Mouse (Mus musculus) CH12F3 (cell line): ENCODE results near the gene Rasl10a.

Source experiments
- in situ Hi-C: fragments of 300-500 bp; cut with MboI; formaldehyde crosslinking; loops from 2 replicates; pipeline ENCODE4 v1.14.3; 2020; ENCODE audit warnings: low sequenced_read_pairs

The Rasl10a gene

DNA sequence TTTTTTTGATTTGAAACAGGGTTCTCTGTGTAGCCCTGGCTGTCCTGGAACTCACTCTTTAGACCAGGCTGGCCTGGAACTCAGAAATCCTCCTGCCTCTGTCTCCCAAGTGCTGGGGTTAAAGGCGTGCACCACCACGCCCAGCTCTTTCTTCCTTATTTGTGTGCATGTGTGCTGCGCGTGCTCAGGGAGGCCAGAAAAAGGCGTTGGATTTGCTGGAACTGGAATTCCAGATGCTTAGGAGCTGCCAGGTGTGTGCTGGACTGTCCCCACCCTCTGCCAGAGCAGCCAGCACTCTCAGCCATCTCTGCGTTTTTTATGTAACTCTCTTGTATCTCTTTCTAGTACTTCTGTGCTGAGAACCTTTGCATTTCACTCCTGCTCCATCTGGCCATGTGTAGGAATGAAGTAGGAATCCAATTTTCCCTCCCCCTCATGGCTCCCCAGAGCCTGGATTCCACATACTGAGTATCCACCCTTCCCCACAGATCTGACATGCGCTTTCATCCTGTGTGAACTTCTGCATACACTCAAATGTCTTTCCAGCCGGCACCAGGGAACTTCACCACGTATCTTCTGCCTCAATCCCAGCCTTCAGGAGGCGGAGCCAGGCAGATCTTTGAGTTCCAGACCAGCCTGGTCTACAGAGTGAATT lies 5.6 kb upstream of the Rasl10a start:
- in situ Hi-C loops: no loop called here

DNA sequence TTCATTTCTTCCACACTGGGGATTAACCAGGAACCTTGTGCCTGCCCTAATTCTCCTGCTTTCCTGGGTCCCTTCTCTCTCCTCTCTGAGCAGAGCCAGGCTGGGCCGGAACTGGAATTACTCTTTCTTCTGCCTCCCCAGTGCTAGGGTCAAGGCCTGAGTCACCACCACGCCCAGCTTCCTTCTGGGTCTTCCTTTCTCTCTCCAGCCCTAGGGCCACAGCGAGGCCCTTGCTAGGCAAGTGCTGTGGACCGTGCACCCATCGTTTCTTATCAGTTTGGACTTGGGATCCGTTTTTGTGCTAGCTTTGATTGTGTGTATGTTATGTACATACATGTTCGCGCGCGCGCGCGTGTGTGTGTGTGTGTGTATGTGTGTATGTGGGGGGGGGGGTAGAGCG lies 3.8 kb upstream of the Rasl10a start:
- in situ Hi-C loops: no loop called here

DNA sequence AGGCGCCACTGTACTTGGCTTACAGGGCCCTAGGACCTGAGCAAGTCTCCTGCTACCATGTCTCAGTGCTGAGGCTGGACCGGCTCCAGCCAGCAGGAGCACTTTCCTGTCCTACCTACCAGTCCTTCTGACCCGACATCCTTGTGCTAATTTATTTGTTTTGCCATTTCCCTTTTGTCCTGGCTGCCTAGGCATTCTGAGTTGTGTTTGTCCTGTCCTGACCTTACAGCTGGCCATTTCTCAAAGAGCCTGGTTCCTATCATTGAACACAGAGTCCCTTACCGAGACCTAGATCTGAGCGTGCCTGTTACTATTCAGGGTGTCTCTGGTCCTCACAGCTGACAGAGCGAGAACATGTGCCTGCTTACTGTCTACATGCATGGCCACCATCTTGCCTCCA lies 3.1 kb upstream of the Rasl10a start:
- in situ Hi-C loops: no loop called here

DNA sequence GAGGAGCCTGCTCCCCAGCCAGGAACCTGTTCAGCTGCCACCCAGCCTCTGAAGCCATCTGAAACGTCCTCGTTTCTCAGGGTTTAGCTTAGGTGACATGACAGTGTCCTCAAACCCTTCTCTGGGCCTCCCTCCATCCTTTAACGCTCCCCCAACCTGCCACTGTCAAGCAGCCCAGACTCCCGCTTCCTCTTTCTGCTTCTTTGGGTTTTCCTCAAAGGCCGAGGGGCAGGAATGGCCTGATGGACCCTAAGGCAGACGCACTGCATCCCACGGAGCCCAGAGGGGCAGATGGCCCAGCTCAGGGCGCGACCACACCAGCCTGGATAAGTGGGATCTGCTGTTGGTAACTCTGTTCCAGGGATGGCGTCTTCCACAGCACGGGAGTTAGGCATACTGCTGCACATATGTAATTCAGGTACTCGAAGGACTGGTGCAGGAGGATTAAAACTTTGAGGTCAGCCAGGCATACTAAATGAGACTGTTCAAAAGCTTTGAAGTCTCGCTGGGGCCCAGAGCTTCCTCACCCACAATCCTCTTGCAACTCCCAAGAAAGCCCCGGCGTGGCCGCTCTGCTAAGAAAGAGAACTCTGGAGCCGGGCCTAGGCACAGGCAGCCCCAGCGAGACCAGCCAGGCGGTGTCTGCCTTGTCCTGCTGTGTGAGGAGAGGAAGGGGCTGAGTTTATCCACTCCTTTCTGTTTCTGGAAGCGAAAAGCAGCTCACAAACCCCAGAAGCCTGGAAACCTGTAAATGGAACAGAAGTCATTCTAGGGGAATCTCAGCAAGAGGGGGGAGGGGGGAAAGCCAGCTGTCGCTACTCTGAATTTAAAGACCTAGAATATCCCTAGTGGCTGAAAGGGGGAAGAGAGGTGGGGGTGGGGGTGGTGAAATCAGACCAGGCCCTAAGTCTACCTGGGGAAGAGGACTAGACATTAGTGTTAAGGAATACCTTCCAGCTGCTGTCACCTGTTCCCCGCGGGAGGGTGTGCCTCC lies 1.7 kb upstream of the Rasl10a start:
- in situ Hi-C loops: no loop called here

DNA sequence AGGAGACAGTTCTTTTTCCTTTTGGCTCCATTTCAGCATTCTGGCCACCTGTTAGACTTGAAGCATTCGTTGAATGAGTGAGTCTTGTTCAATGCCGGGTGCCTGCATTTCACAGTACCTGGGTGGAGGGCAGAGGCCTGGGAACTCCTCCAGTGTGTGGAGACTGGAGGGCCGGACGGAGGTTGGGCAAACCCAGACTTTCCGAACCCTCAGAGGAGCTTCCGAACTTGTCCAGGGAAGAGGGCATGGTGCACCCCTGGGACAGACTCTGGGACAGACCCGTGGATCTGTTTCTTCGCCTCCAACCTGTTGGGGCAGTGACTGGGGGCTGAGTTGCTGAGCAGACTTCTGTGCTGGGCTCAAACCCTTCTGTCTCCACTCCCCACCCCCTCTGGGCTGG lies 864 bp upstream of the Rasl10a start:
- in situ Hi-C loops: no loop called here

DNA sequence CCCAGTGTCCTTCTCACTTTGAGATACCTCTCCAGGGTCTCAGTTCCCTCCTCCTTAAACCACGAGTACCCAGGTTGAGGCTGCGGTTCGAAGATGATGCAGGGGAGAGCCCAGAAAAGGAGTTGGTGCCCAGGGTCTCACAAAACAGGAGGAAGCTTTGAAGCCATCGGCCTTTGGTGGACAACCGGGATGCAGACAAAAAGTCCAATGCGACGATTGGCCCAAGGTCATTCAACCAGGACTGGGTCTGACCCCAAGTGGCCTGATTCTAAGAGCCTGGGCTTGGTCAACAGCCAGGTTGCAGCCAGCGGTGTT lies 430 bp upstream of the Rasl10a start:
- in situ Hi-C loops: no loop called here

DNA sequence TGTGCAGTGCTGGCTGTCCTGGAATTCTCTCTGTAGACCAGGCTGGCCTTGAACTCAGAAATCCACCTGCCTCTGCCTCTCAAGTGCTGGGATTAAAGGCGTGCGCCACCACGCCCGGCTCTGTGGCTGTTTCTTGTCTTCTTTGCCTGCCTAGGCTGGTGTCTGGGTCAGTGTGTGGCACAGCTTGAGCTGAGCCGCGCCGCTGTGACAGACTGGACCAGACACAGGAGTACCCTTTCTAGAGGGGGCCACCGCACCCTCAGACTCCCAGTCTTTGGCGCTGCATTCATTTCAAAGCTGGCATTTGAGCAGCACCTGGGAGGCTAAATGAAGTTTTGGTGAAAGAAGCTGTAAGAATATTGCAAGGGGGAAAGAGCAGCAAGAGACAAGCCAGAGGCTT lies 855 bp downstream of the Rasl10a start:
- in situ Hi-C loops: no loop called here

DNA sequence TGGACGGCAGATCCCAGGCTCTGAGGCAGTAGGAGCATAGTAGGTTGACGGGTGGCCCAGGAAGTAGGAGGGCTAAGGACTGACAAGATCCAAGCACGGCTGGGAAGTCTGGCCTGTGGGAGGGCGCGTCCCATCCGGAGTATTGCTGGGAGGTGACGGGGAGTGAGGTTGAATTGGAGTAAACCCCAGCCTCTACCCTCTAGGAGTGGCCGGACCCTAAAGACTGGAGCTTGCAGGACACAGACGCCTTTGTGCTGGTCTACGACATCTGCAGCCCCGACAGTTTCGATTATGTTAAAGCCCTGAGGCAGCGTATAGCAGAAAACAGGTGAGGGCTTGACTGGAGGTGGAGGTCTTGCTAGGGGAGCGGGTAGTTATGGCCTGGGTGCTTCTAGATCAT lies 1.3 kb downstream of the Rasl10a start:
- in situ Hi-C loops: no loop called here

DNA sequence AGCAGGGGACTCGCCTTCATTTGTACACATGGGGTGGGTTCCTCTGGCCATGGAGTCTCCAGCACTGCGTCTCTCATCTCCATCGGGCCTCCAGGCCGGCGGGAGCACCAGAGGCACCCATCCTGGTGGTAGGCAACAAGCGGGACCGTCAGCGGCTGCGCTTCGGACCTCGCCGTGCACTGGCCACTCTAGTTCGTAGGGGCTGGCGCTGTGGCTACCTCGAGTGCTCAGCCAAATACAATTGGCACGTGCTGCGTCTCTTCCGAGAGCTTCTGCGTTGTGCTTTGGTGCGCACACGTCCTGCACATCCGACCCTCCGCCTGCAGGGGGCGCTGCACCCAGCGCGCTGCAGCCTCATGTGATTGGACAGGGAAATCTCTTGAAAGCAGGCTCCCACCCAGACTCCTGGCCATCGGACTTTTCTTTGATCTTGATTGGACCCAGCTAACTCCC lies 1.8 kb downstream of the Rasl10a start:
- in situ Hi-C loops: no loop called here

DNA sequence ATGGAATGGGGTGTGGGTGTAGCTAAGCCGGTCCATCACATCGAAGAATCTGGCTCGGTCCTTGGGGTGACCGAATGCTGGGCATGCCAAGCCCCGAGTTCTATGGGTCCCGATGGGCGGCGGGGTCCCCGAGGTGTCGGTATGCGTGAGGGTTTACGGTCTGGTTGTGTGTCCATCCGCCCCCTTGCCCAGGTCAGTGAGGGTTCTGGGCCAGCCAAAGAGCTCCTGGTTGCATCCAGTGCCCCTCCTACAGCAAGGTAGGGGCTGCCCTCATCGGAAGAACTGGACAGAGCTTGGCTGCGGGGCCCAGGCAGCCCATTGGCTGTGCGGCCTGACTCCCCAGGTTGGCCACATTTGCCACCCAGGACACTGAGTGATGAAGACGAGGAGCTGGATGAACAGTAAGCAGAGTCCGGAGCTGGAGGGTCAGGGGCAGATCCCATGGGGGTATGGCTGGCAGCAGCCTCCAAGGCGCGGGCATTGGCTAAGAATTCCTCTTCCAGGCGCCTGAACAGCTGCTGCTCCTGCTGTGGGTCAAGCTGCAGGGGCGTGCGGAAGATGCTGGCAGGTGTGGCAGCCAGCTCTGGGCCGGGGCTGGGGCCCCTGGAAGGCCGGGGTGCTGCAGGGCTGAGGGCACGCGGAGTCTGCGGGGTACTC lies 3.0 kb downstream of the Rasl10a start:
- in situ Hi-C loops: no loop called here

DNA sequence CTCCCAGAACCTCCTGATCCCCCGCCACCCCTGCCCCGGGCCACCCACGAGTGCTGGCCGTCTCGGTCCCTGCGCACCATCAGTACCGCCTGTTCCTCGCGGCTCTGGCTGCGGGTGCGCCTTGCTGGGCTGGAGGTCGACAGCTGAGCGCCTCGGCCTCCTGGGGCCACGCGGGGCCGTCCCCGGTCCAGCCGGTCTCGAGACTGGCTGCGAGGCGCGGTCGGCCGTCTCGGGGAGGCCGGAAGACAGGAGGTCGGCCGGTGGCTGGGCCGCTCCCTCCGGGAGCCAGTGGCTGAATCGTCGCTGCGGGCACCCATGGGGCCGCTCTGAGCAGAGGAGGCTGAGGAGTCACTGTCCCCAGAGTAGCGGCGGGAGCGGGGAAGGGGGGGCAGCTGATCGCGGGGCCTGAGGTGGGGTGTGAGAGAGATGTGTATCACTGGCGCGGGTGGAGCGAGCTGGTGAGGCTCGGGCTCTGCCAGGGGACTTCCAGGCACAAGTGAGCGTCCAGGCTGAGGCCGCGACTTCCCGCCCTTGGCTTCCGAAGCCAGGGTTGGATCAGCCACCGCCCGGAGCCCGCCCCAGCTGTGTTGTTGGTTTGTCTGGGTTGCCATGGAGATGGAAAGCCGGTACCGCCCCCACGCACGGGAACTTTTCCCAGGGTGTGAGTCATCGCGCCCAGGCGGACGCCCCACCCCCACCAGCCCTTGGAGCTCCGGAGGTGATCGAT lies 3.6 kb downstream of the Rasl10a start:
- in situ Hi-C loops: no loop called here

DNA sequence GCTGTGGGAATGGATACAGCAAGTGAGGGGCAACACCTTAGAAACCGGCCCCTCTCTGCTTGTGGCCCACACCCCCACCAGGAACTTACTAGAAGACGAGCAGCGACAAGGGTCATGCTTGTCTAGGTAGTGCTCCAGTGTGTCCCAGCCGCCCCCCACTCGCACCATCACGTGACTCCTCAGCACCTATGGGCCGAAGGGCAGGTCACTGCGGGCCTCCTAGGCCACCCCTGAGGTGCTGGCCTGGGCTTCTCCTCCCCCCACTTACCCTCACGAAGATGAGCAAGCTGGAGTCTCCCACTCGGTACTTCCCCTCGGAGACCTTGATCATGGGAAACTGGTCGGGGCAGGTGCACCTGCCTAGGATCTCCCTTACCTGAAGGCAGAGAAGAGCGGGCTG lies 4.4 kb downstream of the Rasl10a start:
- in situ Hi-C loops: no loop called here

DNA sequence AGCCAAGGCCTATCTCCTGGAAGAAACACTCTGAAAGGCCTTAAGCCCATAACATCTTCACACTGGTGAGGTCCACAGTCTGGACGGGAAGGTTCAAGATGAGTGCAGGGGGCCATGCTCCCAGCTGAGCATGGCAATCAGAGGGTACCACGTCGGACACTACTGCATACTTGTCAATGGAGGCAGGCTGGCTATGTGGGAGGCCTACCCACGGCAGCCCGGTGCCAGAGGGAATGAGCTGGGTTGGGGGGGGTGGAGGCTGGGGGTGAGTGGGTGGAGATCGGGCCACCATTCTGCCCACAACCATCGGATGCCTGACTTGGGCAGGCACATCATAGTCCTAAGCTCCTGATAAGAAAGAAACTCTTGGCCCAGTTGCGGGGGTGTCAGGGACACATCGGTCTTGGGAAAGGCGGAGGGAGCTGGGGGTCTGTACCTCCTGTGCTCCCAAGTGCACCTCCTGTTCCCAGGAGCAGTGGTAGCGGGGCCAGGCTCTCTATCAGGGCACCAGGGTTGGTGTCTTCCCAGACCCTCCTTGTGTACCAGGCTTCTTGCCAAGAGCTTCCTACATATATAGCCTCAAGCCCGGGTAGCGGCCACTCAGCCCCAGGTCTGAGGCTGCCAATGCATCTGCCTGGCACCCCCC lies 5.1 kb downstream of the Rasl10a start:
- in situ Hi-C loops: no loop called here

DNA sequence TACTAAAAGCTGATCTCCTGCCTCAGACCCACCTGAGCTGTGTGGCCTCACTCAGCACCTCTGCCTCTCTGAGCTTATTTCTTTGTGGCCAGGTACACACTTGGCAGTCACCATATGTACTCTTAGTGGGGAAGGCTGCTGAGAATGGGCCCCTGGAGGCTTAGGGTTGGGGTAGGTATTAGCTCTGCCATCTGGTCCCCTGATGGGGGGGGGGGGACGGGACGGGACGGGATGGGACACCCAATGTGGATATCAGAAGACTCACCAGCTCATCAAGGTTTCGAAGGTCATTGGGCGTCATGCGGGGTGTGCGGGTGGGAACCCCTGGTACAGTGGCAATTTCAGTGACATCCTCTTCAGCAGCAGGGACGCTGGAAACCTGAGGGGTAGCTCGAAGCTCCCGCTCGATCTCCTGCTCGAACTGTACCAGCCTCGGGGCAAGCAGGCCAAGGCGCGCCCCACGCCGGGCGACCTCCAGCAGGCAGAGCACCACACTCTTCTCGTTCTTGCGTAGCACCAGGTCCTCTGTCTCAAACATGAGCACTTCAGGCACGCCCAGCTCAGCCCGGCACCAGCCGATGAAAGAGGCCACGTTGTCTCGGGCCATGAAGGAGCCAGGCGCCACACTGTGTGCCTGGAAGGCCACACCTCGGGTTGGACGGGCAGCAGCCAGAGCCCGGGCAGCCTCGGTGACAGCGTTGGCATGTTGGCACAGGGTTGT lies 5.8 kb downstream of the Rasl10a start:
- in situ Hi-C loops: no loop called here

DNA sequence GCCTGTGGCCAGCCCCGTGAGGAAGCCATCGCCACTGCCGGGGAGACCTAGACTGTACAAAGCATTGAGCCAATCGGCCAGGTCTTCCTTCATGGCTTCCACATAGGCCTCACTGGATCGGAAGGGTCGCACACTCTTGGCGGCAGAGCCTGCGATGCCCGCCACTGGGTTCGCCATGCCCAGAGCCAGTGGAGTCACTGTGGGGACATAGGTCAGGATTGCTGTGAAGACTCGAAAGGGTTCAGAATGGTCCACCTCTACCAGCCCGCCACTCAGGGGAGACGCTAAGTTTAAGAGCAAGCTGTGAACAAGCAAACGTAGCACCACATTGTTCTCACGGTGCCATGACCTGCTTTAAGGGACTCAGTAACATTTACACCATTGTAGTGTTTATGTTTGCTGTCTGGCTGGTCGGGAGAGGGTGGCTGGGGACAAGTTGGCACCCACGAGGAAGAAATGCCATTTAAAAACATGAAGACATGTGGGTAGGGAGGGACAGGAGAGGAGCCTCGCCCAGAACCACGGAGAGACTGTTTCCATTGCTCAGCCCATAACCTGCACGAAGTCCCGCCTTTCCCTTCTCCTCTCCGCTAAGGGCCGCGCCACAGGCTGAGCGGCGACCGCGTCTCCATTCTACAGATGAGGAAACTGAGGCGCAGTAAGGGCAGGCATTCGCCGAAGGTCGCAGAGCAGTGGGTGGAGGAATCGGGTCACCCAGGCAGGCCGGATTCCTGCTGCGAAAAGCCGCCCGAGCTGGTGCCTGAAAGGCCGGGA lies 6.5 kb downstream of the Rasl10a start:
- in situ Hi-C loops: no loop called here

DNA sequence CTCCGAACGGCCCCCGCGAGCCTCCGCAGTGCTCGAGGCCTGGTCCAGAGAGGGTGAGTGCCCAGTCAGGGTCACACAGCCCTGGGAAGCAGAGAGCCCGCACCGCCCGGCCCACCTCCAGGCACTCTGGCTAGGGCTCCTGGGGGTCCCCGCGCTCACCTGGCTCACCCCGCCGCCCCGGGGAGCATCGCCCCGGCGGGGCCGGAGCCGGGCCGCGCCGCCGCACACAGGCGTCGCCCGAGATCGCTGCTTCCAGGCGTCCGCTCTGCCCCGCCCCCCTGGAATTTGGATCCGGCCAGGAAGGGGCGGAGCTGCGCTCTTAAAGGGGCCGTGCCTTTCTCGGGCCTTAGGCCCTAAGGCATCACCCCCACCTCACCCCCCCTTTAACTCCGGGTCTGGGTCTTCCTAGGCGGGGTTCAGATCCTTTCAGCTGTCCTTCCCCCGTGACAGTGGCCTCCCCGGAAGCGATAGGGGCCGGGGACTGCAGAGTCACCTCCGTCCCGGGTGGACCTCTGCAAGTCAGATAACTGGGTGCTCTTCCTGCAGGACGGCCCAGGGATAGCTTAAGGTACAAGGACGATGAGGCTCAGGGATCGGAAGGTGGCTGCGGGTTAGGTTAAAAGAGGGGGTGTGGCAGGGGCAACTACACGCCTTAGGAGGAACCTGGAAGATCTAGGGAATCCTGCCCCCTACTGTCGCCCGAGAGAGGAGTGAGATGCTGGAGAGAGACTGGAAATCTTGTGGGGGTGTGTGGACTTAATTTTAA lies 7.3 kb downstream of the Rasl10a start, which contains the start of gene Gas2l1:
Gas2l1 (minus strand) TSS at position 272 of the 766 bp plus-strand sequence.
- in situ Hi-C loops: no loop called here

DNA sequence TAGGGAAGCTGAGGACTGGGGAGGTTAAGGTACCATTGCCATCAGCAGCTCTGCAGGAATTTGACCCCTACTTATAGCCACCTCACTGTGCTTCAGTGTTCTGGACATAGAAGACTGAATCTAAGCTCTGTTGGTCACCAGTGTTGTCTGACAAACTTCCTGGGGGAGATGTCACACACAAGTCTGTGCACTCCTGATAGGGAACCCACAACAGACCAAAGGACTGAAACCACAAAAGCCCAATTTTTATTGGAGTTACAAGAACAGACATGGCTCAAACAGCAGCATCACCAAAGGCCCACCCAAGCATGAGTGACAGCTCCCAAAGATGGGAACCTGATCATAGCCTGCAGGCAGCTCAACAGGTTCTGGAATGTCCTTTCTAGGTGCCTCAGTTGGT lies 9.1 kb downstream of the Rasl10a start:
- in situ Hi-C loops: no loop called here
